Mouse (Mus musculus) MEL (cell line): ENCODE data around the gene Lhpp.

ENCODE experiments used
- CTCF ChIP-seq, 3 experiments: IDR thresholded peaks in 2 of 3; conservative IDR thresholded peaks in 1 of 3; 2 replicates each; pipeline ENCODE4 v1.5.1; 2011 to 2012; ENCODE audit warnings: low read length in 3 of 3, low read depth in 2 of 3, mild to moderate bottlenecking in 2 of 3, improper control_type of control experiment in 1 of 3, inconsistent platforms in 1 of 3, mixed read lengths in 1 of 3, moderate library complexity in 1 of 3; ENCODE audit not compliant: control insufficient read depth in 1 of 3, insufficient read depth in 1 of 3, poor library complexity in 1 of 3, severe bottlenecking in 1 of 3
- EP300 ChIP-seq, 2 experiments: IDR thresholded peaks; 2 replicates each; pipeline ENCODE4 v1.6.1; 2011; ENCODE audit warnings: improper control_type of control experiment in 2 of 2, low read length in 2 of 2, low read depth in 1 of 2, mild to moderate bottlenecking in 1 of 2
- GATA1 ChIP-seq: IDR thresholded peaks from 2 replicates; pipeline ENCODE4 v1.6.1; 2011; ENCODE audit warnings: low read depth, low read length, improper control_type of control experiment
- HCFC1 ChIP-seq: IDR thresholded peaks from 2 replicates; pipeline ENCODE4 v1.6.1; 2012; ENCODE audit warnings: low read depth, mild to moderate bottlenecking, inconsistent platforms, low read length, improper control_type of control experiment, moderate library complexity
- MAFK ChIP-seq: IDR thresholded peaks from 2 replicates; pipeline ENCODE4 v1.6.1; 2011; ENCODE audit warnings: low read depth, mild to moderate bottlenecking, low read length, improper control_type of control experiment, borderline replicate concordance
- POLR2A ChIP-seq, 2 experiments: IDR thresholded peaks; 2 replicates each; pipeline ENCODE4 v1.6.1; 2011 to 2012; ENCODE audit warnings: low read length in 2 of 2, mild to moderate bottlenecking in 2 of 2, control low read depth in 1 of 2, improper control_type of control experiment in 1 of 2, low read depth in 1 of 2, moderate library complexity in 1 of 2; ENCODE audit not compliant: control insufficient read depth in 1 of 2, insufficient read depth in 1 of 2, poor library complexity in 1 of 2
- POLR2AphosphoS5 ChIP-seq: IDR thresholded peaks from 2 replicates; pipeline ENCODE4 v1.6.1; 2012; ENCODE audit warnings: low read depth, borderline replicate concordance, mild to moderate bottlenecking, inconsistent platforms, low read length, moderate library complexity, mixed read lengths
- RCOR1 ChIP-seq: IDR thresholded peaks from 2 replicates; pipeline ENCODE4 v1.6.1; 2012; ENCODE audit warnings: low read depth, mild to moderate bottlenecking, inconsistent platforms, low read length, improper control_type of control experiment
- ZC3H11A ChIP-seq: IDR thresholded peaks from 2 replicates; pipeline ENCODE4 v1.6.1; 2012; ENCODE audit warnings: low read depth, mild to moderate bottlenecking, inconsistent platforms, low read length, improper control_type of control experiment
- ZMIZ1 ChIP-seq: IDR thresholded peaks from 2 replicates; pipeline ENCODE4 v1.6.1; 2012; ENCODE audit warnings: low read depth, mild to moderate bottlenecking, inconsistent platforms, low read length, improper control_type of control experiment, moderate library complexity
- ZNF384 ChIP-seq: IDR thresholded peaks from 2 replicates; pipeline ENCODE4 v1.6.1; 2012; ENCODE audit warnings: low read depth, mild to moderate bottlenecking, inconsistent platforms, low read length, improper control_type of control experiment

DNA sequence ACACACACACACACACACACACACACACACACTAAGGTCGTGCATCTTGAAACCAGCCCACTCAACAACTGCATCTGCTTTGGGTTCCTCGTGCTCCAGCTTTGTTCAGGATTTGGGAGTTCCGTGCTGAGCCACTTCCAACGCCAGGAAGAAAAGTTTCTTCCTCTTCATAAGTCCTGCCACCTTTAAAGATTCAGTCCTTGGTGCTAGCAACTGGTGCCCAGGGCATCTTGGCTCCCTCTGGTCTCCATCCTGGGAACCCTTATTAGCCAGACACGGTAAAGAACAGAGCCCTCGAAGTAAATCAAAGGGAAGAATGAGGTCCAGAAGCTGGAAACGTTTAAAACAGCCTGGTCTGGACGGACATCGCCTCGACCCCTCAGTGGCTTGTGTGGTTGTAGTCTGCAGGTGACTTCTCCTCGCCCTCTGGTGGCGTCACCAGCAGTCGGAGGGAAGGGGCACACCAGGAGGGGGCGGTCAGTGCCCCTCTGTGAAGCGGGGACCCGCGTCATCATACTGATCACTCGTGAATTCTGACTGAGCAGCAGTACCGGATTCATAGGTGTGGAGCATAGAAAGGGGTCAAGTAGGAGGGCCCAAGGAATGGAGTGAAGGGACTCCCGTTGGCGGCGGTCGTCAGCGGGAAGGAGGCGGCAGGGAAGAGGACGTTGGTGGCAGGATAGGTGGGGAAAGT lies 13.7 kb upstream of the Lhpp start:
- no peak for TF ChIP-seq MAFK
- peak; percentile 23 to 38; a peak in 1 of 4 replicates for TF ChIP-seq POLR2A (IDR thresholded peaks at IDR 0.05; ENCODE audit: control insufficient read depth in 1 of 2, insufficient read depth in 1 of 2, low read depth in 1 of 2, low read length in 2 of 2, poor library complexity in 1 of 2)
- TF ChIP-seq CTCF (IDR thresholded peaks at IDR 0.05 in 2 of 3, conservative IDR thresholded peaks at IDR 0.05 in 1 of 3; ENCODE audit: control insufficient read depth in 1 of 3, insufficient read depth in 1 of 3, low read depth in 2 of 3, low read length in 3 of 3, poor library complexity in 1 of 3, severe bottlenecking in 1 of 3) = peak; percentile 13 to 48 (median 33); a peak in 4 of 6 replicates
- TF ChIP-seq ZC3H11A = no peak
- peak in 1 of 2 experiments; percentile 42; a peak in 2 of 4 replicates for TF ChIP-seq EP300 (IDR thresholded peaks at IDR 0.05; ENCODE audit: low read depth in 1 of 2, low read length in 2 of 2)
- no peak for TF ChIP-seq GATA1
- no peak for TF ChIP-seq ZMIZ1
- no peak for TF ChIP-seq POLR2AphosphoS5
- no peak for TF ChIP-seq HCFC1
- TF ChIP-seq ZNF384 = no peak
- no peak for TF ChIP-seq RCOR1
